12 mouse cellular contexts compared by ENCODE assay signal in genomic region chr10:120279482-120280128, GRCm38 (mm10). TPM values are rescaled to one million over a fixed set of nuclear protein-coding genes. Genes with fewer than 3 reads are reported as not detected.
A peak's percentile ranks its signal among the peaks of the same experiment; 100 is the strongest.
DNase-seq lines count a peak whose midpoint lies in the region; ATAC-seq and TF ChIP-seq lines count a peak whose summit lies in the region.
"Had no signal": no experiment of that assay in that cellular context is flagged by ENCODE, and none has a peak within 500 bp of the region (broad histone marks: within the 10 kb centered on the region; RNA-seq: fewer than 3 reads in every experiment).

No protein-coding gene starts in this region.

- no peak overlapping the region for H3K4me2 ChIP-seq in lung, embryonic 14.5 days
- no peak overlapping the region for H3K4me2 ChIP-seq in forebrain, embryonic 14.5 days (ENCODE audit: low read length)
- H3K4me2 ChIP-seq: forebrain, embryonic 12.5 days; liver, embryonic 12.5 days had no signal

- no peaks in the 10 kb centered on the region for H3K27me3 ChIP-seq in lung, embryonic 14.5 days (ENCODE audit: insufficient read depth, low read length)
- no peaks in the 10 kb centered on the region for H3K27me3 ChIP-seq in kidney, adult 2 months (replicated peaks; ENCODE audit: control insufficient read depth, insufficient read depth, low read length)
- no peaks in the 10 kb centered on the region for H3K27me3 ChIP-seq in forebrain, embryonic 14.5 days (replicated peaks; ENCODE audit: control insufficient read depth, insufficient read depth, low read length)
- H3K27me3 ChIP-seq: forebrain, embryonic 12.5 days; liver, embryonic 12.5 days had no signal

- 0 out of 2 replicates have a peak, but pooled peaks cover 3% of the 10 kb centered on the region for H3K4me1 ChIP-seq in lung, embryonic 14.5 days (ENCODE audit: insufficient read depth)
- H3K4me1 ChIP-seq in kidney, adult 2 months (ENCODE audit: control insufficient read depth, insufficient read depth, low read length) = no peaks in the 10 kb centered on the region
- H3K4me1 ChIP-seq in forebrain, embryonic 14.5 days (ENCODE audit: control insufficient read depth, insufficient read depth, low read length) = no peaks in the 10 kb centered on the region
- H3K4me1 ChIP-seq: forebrain, embryonic 12.5 days had no signal

- no peak overlapping the region for H3K27ac ChIP-seq in lung, embryonic 14.5 days (ENCODE audit: low read depth)
- H3K27ac ChIP-seq in kidney, adult 2 months (ENCODE audit: insufficient read depth, low read depth, low read length) = no peak overlapping the region
- H3K27ac ChIP-seq in forebrain, embryonic 14.5 days (ENCODE audit: low read depth, low read length) = no peak overlapping the region
- H3K27ac ChIP-seq: forebrain, embryonic 12.5 days; liver, embryonic 12.5 days had no signal

- no peak for ATAC-seq in lung, embryonic 14.5 days (ENCODE audit: insufficient read depth)
- ATAC-seq in forebrain, embryonic 14.5 days = no peak
- no peak for ATAC-seq in frontal cortex, adult (ENCODE audit: low TSS enrichment)
- ATAC-seq: liver, embryonic 12.5 days had no signal

- no peak for TF ChIP-seq CTCF in lung, embryonic 14.5 days (IDR thresholded peaks at IDR 0.05; ENCODE audit: low read depth)
- no peak for TF ChIP-seq CTCF in kidney, adult 2 months (conservative IDR thresholded peaks at IDR 0.05; ENCODE audit: insufficient read depth, insufficient read length, low read depth, low read length)

- H3K9ac ChIP-seq in lung, embryonic 14.5 days = no peak overlapping the region
- H3K9ac ChIP-seq in forebrain, embryonic 14.5 days (ENCODE audit: low read length) = no peak overlapping the region
- H3K9ac ChIP-seq: forebrain, embryonic 12.5 days; liver, embryonic 12.5 days had no signal

- no peak for TF ChIP-seq POLR2A in kidney, adult 2 months (IDR thresholded peaks at IDR 0.05; ENCODE audit: low read depth, low read length)

- DNase-seq in adrenal gland, adult 2 months = peak; percentile 17
- DNase-seq in adrenal gland, postnatal 4 days (ENCODE audit: low spot score in 2 of 2) = no peak
- DNase-seq in lung, embryonic 14.5 days = peak; percentile 57
- DNase-seq in lung, adult 18-20 months = no peak
- DNase-seq in kidney, adult 2 months = peak; percentile 5
- DNase-seq in testis, postnatal 10 days (ENCODE audit: low spot score) = peak; percentile 57
- no peak for DNase-seq in forebrain, embryonic 14.5 days (ENCODE audit: low spot score)
- DNase-seq: cerebellum, adult 11-12 months had no signal

- no peaks in the 10 kb centered on the region for H3K36me3 ChIP-seq in lung, embryonic 14.5 days (ENCODE audit: insufficient read depth)
- no peaks in the 10 kb centered on the region for H3K36me3 ChIP-seq in kidney, adult 2 months (ENCODE audit: control insufficient read depth, insufficient read depth, low read length)
- H3K36me3 ChIP-seq in forebrain, embryonic 14.5 days (ENCODE audit: control insufficient read depth, insufficient read depth, low read length) = no peaks in the 10 kb centered on the region
- H3K36me3 ChIP-seq: forebrain, embryonic 12.5 days; G1E; liver, embryonic 12.5 days had no signal

- 43% methylated on average over 12 of the region's 12 CpGs for WGBS in lung, embryonic 14.5 days
- 50% methylated on average over 12 of the region's 12 CpGs for WGBS in kidney, adult 2 months
- 85% methylated on average over 12 of the region's 12 CpGs for WGBS in forebrain, embryonic 14.5 days

- H3K4me3 ChIP-seq in lung, embryonic 14.5 days (ENCODE audit: low read depth, low read length) = no peak overlapping the region
- H3K4me3 ChIP-seq in kidney, adult 2 months (ENCODE audit: insufficient read depth, low read depth, low read length) = no peak overlapping the region
- H3K4me3 ChIP-seq in forebrain, embryonic 14.5 days (ENCODE audit: low read depth, low read length) = no peak overlapping the region
- H3K4me3 ChIP-seq: forebrain, embryonic 12.5 days; liver, embryonic 12.5 days had no signal

- no peaks in the 10 kb centered on the region for H3K9me3 ChIP-seq in lung, embryonic 14.5 days (ENCODE audit: low read depth, low read length)
- H3K9me3 ChIP-seq in forebrain, embryonic 14.5 days (replicated peaks; ENCODE audit: control insufficient read depth, low read length) = no peaks in the 10 kb centered on the region
- H3K9me3 ChIP-seq: forebrain, embryonic 12.5 days; liver, embryonic 12.5 days had no signal

RNA-seq across cellular contexts. Expression of gene Llph, which starts 52.7 kb away (rescaled TPM):
- 10 to 100 TPM; 22.6 to 32.1 TPM for total RNA-seq in adrenal gland, adult 2 months (2021)
- 1.6 and 2.8 TPM in 2 replicates for polyA plus RNA-seq in adrenal gland, adult 2 months (2012; rRNA removed)
- total RNA-seq in adrenal gland, postnatal 4 days (2021) = 10 to 100 TPM; 22.6 to 22.9 TPM
- polyA plus RNA-seq in lung, embryonic 14.5 days (2014; fragmentation: Nextera tagmentation; extraction: Ambion mirVana) = 56.4 and 58.1 TPM in 2 replicates
- 5.9 and 9.5 TPM in 2 replicates for polyA plus RNA-seq in kidney, adult 2 months (2012; rRNA removed)
- 41.6 and 44.1 TPM in 2 replicates for polyA plus RNA-seq in forebrain, embryonic 14.5 days (2014; fragmentation: Nextera tagmentation; extraction: Ambion mirVana)

Comparison
In these comparisons a context has a peak if more than half of its experiments do, and no peak if none do; other contexts are left out.
1. DNase-seq: peak in adrenal gland, adult 2 months (single experiment), lung, embryonic 14.5 days (single experiment), kidney, adult 2 months (single experiment) and testis, postnatal 10 days (single experiment); none in adrenal gland, postnatal 4 days (0 of 2), lung, adult 18-20 months (0 of 2) and forebrain, embryonic 14.5 days (single experiment).